Mouse (Mus musculus) adrenal gland, adult 2 months (tissue): ENCODE data around the gene Ndufv2. TPM values are rescaled to one million over a fixed set of nuclear protein-coding genes. Genes with fewer than 3 reads are reported as not detected.
A peak's percentile ranks its signal among the peaks of the same experiment; 100 is the strongest.
"Not testable (repeated sequence)": the region's sequence is repeated elsewhere in the genome, so short reads cannot be mapped to it uniquely, and the experiment has no call there.

Experiments
- DNase-seq: peaks from one replicate; pipeline ENCODE4 v3.0.0; 2021
- polyA plus RNA-seq: library from polyadenylated mRNA; depleted of rRNA; stranded (reverse); fragments of >200 nt; gene quantifications from 2 replicates; pipeline ENCODE4 v1.2.3, GENCODE M21; 2012
- total RNA-seq, 2 experiments: library from RNA; stranded (reverse); gene quantifications; 2 replicates each; pipeline ENCODE4 v1.2.3; 2021

The Ndufv2 gene
- total and polyA plus RNA-seq, 3 experiments = 27.6 to 433 (median 422) TPM

DNA sequence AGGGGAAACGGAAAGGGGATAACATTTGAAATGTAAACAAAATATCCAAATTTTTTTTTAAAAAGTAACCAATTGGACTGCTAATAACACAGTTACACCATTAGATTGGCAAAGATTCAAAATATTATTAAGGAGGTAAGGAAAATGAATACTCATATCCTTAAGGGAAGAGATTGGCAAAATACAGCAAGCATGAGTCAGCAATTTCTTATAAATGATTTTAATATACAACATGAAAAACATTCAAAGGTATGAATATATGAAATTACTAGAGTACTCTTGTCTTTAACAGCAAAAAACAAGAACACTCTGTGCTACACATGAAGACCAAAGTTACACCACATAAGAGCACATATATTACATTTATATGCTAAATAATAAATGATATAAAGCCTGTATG, 16.3 kb downstream of the Ndufv2 start:
- no peak for DNase-seq

DNA sequence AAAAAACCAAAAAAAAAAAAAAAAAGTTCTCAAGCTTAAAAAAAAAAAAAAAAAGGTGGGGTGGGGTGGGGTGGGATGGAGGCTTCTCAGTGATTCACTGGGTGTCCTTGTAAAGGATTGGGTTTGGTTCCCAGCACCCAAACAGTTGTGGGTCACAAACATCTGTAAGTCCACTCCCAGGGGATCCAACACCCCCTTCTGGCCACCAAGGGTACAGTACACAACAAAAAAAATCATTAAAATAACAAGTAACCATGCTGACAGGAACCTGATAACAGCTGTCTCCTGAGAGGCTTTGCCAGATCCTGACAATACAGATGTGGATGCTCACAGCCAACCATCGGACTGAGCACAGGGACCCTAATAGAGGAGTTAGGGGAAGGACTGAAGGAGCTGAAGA, 16.9 kb downstream of the Ndufv2 start:
- no peak for DNase-seq

DNA sequence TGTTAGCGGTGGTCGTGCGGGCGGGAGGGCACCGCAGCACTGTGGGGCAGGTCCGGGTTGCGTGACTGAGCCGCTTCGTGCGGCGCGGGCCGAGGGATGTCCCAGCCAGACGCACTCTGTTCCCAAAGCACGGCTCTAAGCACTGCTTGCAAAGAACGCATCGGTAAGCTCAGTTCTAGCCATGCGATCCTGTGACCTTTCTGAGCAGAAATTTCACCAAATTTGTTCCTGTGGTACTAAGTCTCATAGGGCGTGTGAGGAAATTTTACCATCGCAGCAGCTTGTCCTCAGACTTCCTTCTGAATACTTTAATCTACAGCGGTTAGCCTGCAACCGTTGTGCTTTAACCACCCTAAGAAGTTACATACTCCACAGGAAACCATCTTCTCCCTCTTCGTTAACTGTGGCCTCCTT, 23.9 kb downstream of the Ndufv2 start:
- no peak for DNase-seq

DNA sequence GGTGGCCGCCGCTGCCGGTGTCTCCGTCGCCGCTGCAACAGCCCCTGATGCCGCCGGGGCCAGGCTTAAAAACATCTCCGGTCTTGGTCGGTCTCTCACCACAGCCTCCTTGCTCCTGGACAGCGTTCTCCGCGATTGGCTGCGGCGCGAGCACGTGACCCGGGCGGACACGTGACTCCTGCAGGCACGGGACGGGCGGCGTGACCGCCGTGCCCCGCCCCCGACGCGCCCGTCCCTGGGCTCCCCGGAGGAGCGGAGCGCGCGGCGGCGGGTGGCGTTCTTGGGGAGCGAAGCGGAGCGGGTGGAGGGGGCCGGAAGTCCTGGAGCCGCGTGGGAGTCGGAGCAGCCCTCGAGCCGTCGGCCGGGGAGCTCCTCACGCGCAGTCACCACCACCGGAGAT, 24.4 kb downstream of the Ndufv2 start, which contains the start of gene Ankrd12:
Gene Ankrd12 (minus strand): TSS at position 156 of the 400 bp plus-strand sequence.
- peak; percentile 98 for DNase-seq

DNA sequence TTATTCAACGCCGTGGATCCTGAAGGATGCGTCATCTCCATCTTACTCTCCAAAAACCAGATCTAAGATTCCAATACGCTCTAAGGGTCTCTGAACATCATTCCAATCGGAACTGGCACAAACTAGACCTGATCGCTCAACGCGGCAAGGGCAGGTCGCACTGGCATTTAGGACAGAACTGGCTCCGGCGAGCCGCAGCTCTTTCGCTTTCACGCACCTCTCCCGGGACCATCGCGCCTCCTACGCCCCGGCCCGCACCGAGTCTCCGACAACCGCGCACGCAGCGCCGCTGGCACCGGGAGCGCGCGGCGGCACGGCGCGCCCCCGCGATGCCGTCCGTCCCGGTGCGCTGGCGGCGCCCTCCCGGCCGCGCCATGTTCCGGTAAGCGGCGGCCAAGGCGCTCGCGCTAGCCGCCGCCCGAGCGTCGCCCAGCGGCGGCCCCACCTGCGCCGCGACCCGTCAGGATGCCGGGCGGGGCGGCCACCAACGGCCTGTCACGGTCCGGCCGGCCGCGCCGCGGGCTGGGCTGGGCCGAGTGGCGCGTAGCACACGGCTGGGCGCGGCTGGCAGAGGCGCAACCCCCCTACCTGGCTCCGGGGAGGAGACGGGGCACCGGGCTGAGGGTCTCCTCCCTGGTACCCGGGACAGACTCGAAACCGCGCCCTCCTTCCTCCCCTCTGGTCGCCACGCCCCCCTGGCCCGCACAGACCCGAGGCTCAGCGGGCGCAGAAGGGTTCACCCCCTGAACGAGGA, 25.0 kb downstream of the Ndufv2 start:
- DNase-seq = no peak

DNA sequence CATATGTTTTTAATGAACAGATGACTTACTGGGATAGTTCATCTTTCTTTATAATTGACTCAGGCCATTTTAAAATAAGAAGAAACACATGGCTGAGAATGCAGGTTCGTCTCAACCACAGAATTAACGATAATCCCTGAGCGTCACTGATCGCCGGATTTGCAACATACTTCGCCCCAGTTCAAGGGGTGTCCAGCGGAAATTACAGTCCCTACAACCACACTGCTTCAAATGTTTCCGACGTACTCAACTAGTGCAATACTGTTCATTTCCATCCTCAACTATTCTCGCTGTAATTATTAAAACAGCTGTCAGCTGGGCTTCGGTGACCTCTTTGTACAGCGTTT, 25.6 kb downstream of the Ndufv2 start:
- DNase-seq = no peak

DNA sequence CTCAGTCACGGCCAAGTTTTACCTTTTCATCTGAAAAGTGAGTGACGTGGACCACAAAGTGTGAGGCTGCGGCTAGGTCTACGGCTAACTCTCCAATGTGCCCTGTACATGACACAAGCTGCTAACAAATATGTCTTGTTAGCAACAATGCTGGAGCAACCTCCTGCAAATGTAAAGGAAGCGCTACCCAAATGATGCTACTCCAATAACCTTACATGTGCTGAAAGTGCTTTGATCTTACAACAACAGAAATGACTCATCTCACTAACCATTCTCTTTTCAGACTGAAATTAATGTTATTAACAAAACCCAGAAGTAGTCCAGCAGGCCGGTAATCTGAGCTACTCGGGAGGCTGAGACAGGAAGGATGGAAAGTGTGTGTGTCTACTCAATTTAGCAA, 27.4 kb downstream of the Ndufv2 start:
- no peak for DNase-seq

DNA sequence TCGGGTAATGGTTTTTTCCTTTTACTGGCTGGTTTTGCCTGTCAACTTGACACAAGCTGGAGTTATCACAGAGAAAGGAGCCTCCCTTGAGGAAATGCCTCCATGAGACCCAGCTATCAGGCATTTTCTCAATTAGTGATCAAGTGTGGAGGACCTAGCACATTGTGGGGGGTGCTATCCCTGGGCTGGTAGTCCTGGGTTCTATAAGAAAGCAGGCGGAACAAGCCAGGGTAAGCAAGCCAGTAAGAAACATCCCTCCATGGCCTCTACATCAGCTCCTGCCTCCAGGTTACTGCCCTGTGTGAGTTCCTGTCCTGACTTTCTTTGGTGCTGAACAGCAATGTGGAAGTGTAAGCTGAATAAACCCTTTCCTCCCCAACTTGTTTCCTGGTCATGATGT, 32.3 kb downstream of the Ndufv2 start:
- DNase-seq = not testable (repeated sequence)

DNA sequence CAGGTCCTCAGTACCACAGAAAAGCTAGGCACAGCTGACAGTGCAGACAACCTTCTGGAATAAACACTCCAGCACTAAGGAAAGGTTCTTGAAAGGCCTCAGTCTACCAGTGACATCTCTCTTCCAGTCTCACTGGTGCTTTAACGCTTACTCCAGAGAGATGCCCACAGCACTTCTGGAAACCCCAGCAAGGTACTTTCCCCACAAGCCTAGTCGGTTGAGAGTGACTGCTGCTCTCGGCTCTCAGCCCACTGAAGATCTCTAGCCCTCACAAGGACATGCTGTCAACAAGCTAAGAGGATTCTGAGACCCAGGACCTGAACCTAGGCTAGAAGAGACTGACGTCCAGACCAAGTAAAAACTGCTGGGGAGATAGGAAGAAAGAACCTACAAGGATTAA, 36.2 kb downstream of the Ndufv2 start:
- DNase-seq = no peak

GRCm38 (mm10) chr17:66061241-66061938, 40.0 kb downstream of the Ndufv2 start:
- DNase-seq = no peak

DNA sequence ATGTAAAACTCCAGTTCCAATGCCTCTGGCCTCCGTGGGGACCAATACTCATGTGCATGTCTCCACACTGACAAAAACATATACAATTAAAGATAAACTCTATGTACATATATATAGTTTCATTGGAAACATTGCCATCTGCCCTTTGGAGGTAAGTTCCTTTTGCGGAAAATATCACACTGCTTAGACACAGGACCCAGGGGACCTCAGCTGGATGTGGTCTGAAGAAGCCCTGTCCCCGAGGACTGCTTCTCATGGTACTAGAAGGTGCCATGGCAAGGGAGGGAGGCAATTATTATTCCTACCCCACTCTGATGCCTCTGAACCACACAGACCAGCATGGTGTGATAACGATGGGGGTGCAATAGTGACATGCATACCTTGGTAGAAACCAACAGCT, 43.2 kb downstream of the Ndufv2 start:
- no peak for DNase-seq

- DNase-seq = no peak
Observed at GRCm38 (mm10) chr17:66057145-66057544, 44.2 kb downstream of the Ndufv2 start.

- DNase-seq = no peak
Observed at GRCm38 (mm10) chr17:66053349-66053748, 48.0 kb downstream of the Ndufv2 start.

DNA sequence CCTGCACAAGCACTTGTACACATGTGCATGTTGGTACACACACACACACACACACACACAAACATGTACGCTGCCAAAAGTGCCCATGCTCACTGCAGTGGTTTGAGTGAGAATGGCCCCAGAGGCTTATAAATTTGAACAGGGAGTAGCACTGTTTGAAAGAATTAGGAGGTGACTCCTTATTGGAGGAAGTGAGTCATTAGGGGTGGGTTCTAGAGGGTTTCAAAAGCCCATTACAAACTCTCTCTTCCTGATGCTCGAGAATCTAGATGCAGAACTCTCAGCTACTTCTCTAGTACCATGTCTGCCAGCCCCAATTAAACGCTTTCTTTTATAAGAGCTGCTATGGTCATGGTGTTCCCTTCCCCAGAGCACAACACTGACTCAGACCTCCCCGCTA, 52.6 kb downstream of the Ndufv2 start:
- DNase-seq = no peak

GRCm38 (mm10) chr17:66048199-66048598, 53.2 kb downstream of the Ndufv2 start:
- no peak for DNase-seq

GRCm38 (mm10) chr17:66043679-66044078, 57.7 kb downstream of the Ndufv2 start:
- not testable (repeated sequence) for DNase-seq

GRCm38 (mm10) chr17:66041020-66041419, 60.3 kb downstream of the Ndufv2 start:
- DNase-seq = no peak

DNA sequence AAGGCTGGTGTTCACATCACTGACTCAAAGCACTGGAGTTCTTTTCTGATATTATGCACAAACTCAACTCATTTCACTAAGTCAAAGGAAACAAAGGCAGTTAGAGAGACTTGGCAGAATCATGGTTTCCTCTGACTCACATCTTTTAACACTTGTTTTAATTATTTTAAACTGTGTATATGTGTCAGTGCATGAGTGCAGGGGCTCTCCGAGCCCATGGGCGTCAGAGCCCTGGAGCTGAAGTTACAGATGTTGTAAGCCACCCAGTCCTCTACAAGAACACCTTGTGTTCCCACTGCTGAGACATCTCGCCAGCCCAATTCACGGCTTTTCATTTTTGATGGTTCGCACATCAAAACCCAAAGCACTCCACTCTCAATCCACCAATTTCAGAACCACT, 68.1 kb downstream of the Ndufv2 start:
- no peak for DNase-seq

GRCm38 (mm10) chr17:66031991-66032390, 69.4 kb downstream of the Ndufv2 start:
- no peak for DNase-seq
